Mouse (Mus musculus): ENCODE data around the gene Hilpda.

GRCm38 (mm10) chr6:29279293-29279692 lies 7.0 kb downstream of the Hilpda start, which contains the start of gene Fam71f2:
- TF ChIP-seq EP300 (IDR thresholded peaks at IDR 0.05; ENCODE audit: low read depth) (no peak), CTCF (IDR thresholded peaks at IDR 0.05; ENCODE audit: low read depth) (no peak)
